8 mouse cellular contexts compared by ENCODE assay signal in the genomic region with DNA sequence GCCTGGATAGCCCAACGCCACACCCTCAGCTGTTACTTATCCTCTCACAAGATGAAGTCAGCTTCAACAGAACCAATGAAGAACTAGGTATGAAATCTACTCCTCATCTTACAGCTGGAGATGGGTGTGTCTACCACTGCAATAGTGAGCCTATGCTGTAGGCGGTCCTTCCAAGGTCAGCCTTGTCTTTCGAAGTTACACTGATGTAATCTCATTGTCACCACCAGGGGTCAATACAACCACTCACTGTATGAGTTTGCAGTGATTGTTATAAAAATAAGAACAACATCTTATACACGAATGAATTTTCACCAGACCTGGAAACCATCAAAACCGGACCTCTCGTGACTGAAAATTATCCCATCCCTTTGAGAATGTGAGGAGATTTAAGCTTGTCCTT. TPM values are rescaled to one million over a fixed set of nuclear protein-coding genes. Genes with fewer than 3 reads are reported as not detected.
DNase-seq lines count a peak whose midpoint lies in the region; ATAC-seq and TF ChIP-seq lines count a peak whose summit lies in the region.
"Had no signal": no experiment of that assay in that cellular context is flagged by ENCODE, and none has a peak within 500 bp of the region (broad histone marks: within the 10 kb centered on the region; RNA-seq: fewer than 3 reads in every experiment).

No protein-coding gene starts in this region.

- H3K4me3 ChIP-seq in heart, postnatal 0 days (ENCODE audit: low read depth, low read length): no peak overlapping the region
- no peak overlapping the region for H3K4me3 ChIP-seq in heart, embryonic 10.5 days
- H3K4me3 ChIP-seq in thymus, adult 2 months (ENCODE audit: control insufficient read depth, insufficient read depth, low read length): no peak overlapping the region

- TF ChIP-seq CTCF in heart, postnatal 0 days (IDR thresholded peaks at IDR 0.05; ENCODE audit: low read depth): peak; percentile 55
- TF ChIP-seq CTCF in thymus, adult 2 months (IDR thresholded peaks at IDR 0.05; ENCODE audit: borderline replicate concordance, control insufficient read depth, extremely low read depth, insufficient read depth, low read length, poor library complexity): no peak

- TF ChIP-seq POLR2A in thymus, adult 2 months (IDR thresholded peaks at IDR 0.05; ENCODE audit: control insufficient read depth, extremely low read depth, insufficient read depth, low read length, poor library complexity): no peak

- no peaks in the 10 kb centered on the region for H3K27me3 ChIP-seq in heart, postnatal 0 days (ENCODE audit: control insufficient read depth, insufficient read depth, low read length)
- no peaks in the 10 kb centered on the region for H3K27me3 ChIP-seq in heart, embryonic 10.5 days (ENCODE audit: insufficient read depth, poor library complexity, severe bottlenecking)
- no peaks in the 10 kb centered on the region for H3K27me3 ChIP-seq in thymus, adult 2 months (ENCODE audit: control insufficient read depth, insufficient read depth, low read length)

- H3K4me1 ChIP-seq in heart, postnatal 0 days (ENCODE audit: control insufficient read depth, insufficient read depth): no peaks in the 10 kb centered on the region
- H3K4me1 ChIP-seq in heart, embryonic 10.5 days: no peaks in the 10 kb centered on the region; the same call in 1 of the 2 replicates
- no peaks in the 10 kb centered on the region for H3K4me1 ChIP-seq in thymus, adult 2 months (replicated peaks; ENCODE audit: control insufficient read depth, insufficient read depth, low read length)

- peak; percentile 55 for DNase-seq in heart, postnatal 0 days (ENCODE audit: low spot score)
- no peak for DNase-seq in heart, embryonic 10.5 days (ENCODE audit: low spot score)
- peak; percentile 13 for DNase-seq in thymus, adult 2 months
- no peak for DNase-seq in thymus, postnatal 4 days
- peak; percentile 8 for DNase-seq in c-Kit-positive CD71-positive TER-119-positive erythroid progenitor cells, embryonic 14.5 days (ENCODE audit: low spot score)
- no peak for DNase-seq in right cerebral cortex, postnatal 4 days
- no peak for DNase-seq in cerebellum, adult 9-11 months
- DNase-seq: liver had no signal

- 63% methylated on average over 6 of the region's 6 CpGs for WGBS in heart, postnatal 0 days
- WGBS in heart, embryonic 10.5 days: 72% methylated on average over 6 of the region's 6 CpGs
- WGBS in thymus, adult 2 months: 70% methylated on average over 6 of the region's 6 CpGs

- no peak overlapping the region for H3K4me2 ChIP-seq in heart, postnatal 0 days (ENCODE audit: low read depth, low read length)

- no peaks in the 10 kb centered on the region for H3K36me3 ChIP-seq in heart, postnatal 0 days (replicated peaks; ENCODE audit: control insufficient read depth, insufficient read depth, low read length)
- no peaks in the 10 kb centered on the region for H3K36me3 ChIP-seq in heart, embryonic 10.5 days
- no peaks in the 10 kb centered on the region for H3K36me3 ChIP-seq in thymus, adult 2 months (ENCODE audit: control insufficient read depth, insufficient read depth, low read length)

- H3K27ac ChIP-seq in heart, postnatal 0 days (ENCODE audit: low read depth): no peak overlapping the region
- H3K27ac ChIP-seq in heart, embryonic 10.5 days: no peak overlapping the region
- H3K27ac ChIP-seq in thymus, adult 2 months (ENCODE audit: control insufficient read depth, insufficient read depth, low read length): no peak overlapping the region

- no peaks in the 10 kb centered on the region for H3K9me3 ChIP-seq in heart, postnatal 0 days (replicated peaks; ENCODE audit: control insufficient read depth, low read length)
- no peaks in the 10 kb centered on the region for H3K9me3 ChIP-seq in heart, embryonic 10.5 days

- no peak overlapping the region for H3K9ac ChIP-seq in heart, postnatal 0 days (replicated peaks; ENCODE audit: low read depth, low read length)

- no peak for ATAC-seq in heart, postnatal 0 days (ENCODE audit: insufficient read depth, low read depth)

- no peak for TF ChIP-seq EP300 in heart, postnatal 0 days (IDR thresholded peaks at IDR 0.05; ENCODE audit: low read depth)

RNA-seq across cellular contexts. Expression of a gene that starts 16.4 kb away (rescaled TPM):
- 406 and 571 TPM in 2 replicates for total RNA-seq in heart, postnatal 0 days (2014; rRNA removed; ENCODE audit: low replicate concordance)
- polyA plus RNA-seq in heart, postnatal 0 days (2015; fragmentation: Nextera tagmentation; extraction: Ambion mirVana): 394 and 421 TPM in 2 replicates
- polyA plus RNA-seq in heart, embryonic 10.5 days (2016; fragmentation: Nextera tagmentation; extraction: Ambion mirVana): 3.3 and 7.8 TPM in 2 replicates
- 4.4 and 80.0 TPM in 2 replicates for polyA plus RNA-seq in thymus, adult 2 months (2012; rRNA removed)

Comparison
In these comparisons a context has a peak if more than half of its experiments do, and no peak if none do; other contexts are left out.
1. DNase-seq: peak in heart, postnatal 0 days (single experiment), thymus, adult 2 months (single experiment) and c-Kit-positive CD71-positive TER-119-positive erythroid progenitor cells, embryonic 14.5 days (single experiment); none in heart, embryonic 10.5 days (single experiment), thymus, postnatal 4 days (single experiment), right cerebral cortex, postnatal 4 days (single experiment) and cerebellum, adult 9-11 months (single experiment).